Mouse (Mus musculus) urinary bladder, adult 2 months (tissue): ENCODE measurements around the gene Lingo4. TPM values are rescaled to one million over a fixed set of nuclear protein-coding genes. Genes with fewer than 3 reads are reported as not detected.

Experiments
- DNase-seq: peaks from one replicate; pipeline ENCODE4 v3.0.0; 2022; ENCODE audit warnings: low spot score
- polyA plus RNA-seq: library from polyadenylated mRNA; depleted of rRNA; stranded (reverse); fragments of >200 nt; gene quantifications from 2 replicates; pipeline ENCODE4 v1.2.3, GENCODE M21; 2012

The Lingo4 gene
- polyA plus RNA-seq, 1 experiment: 0.10 TPM

- DNase-seq: no peak
Observed at GRCm38 (mm10) chr3:94387391-94387790, 10.9 kb upstream of the Lingo4 start.

DNA sequence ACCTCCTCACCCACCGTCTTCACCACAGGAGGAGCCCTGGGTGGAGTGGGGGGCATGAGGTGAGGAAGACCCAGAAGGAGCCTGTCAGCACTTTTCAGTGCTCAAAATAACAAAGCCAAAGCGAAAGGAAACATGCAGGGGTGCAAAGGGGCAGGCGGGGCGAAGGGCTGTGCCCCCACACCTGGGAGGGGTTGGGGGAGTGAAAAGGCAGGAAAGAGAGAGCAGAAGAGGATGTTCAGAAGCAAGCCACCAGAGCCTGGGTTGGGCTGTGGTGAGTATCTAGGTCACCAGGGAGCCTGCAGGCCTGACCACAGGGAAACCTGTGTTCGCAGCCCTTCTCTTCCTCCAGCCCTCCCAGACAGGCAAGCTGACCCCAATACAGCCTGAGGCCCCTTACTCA, 10.3 kb upstream of the Lingo4 start:
- DNase-seq: no peak

DNA sequence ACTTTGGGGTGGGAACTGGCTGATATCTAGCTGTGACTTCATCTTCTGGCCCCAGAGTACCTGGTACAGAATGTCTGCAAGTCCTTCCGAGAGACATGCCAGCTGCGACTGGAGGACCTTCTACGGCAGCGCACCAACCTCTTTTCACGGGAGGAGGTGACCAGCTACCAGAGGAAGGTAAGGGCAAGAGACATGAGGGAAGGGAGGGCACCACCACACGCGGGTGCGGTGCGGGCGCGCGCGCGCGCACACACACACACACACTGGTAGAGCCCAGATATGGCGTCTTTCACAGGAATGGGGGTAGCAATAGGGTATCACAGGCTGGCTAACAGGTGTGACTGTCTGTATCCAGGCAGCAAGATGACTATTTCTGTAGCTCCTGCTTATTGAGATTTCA, 8.9 kb upstream of the Lingo4 start:
- no peak for DNase-seq

DNA sequence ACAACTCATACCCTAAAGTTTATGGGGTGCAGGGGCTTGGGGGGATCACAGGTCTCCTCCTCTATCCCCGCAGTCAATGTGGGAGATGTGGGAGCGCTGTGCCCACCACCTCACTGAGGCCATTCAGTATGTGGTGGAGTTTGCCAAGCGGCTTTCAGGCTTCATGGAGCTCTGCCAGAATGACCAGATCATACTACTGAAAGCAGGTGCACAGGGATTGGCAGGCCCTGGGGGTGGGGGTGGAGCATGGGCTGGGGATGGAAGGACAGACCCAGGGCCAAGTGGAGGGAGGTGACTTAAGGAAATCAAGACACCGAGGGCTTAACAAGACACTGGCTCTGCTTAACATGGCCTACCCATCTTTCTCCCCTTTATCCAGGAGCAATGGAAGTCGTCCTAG, 7.3 kb upstream of the Lingo4 start:
- DNase-seq: no peak

GRCm38 (mm10) chr3:94392128-94392527, 6.2 kb upstream of the Lingo4 start:
- no peak for DNase-seq

GRCm38 (mm10) chr3:94393049-94393448, 5.3 kb upstream of the Lingo4 start:
- DNase-seq: peak; percentile 10

DNA sequence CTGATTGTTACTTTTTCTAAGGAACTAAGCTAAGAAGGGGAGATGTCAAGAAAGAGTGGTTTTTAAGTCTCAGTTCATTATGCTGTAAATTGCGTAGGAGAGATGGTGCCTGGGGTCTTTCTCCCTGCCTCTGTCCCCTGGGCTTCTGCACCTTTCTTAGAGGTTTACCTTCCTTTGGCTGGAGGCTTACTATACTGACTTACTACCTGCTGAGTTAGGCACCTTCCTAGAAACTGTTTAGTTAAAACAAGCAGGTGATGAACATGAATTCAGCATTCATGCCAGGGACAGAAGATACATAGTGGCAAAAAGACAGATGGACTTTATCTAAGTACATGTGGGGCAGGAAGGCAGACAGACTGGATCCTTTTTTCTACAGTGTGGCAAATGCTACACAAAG, 2.0 kb upstream of the Lingo4 start:
- no peak for DNase-seq

DNA sequence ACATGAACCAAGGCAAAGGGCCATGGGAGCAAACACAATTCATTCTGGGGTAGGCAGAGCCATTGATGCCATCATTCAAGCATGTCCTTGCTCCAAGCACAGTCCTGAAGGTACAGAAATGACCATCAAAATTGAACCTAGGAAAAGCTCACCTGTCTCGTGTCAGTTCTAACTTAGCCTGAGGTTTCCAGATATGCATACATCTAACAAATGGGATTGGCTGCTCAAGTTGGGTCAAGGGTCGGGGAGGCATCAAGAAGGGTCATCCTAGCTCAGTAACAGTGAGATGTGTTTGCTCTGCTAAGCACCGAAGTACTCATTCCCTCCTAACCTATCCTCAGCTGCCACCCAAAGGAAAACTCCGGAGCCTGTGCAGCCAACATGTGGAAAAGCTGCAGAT, 1.5 kb upstream of the Lingo4 start:
- DNase-seq: no peak

DNA sequence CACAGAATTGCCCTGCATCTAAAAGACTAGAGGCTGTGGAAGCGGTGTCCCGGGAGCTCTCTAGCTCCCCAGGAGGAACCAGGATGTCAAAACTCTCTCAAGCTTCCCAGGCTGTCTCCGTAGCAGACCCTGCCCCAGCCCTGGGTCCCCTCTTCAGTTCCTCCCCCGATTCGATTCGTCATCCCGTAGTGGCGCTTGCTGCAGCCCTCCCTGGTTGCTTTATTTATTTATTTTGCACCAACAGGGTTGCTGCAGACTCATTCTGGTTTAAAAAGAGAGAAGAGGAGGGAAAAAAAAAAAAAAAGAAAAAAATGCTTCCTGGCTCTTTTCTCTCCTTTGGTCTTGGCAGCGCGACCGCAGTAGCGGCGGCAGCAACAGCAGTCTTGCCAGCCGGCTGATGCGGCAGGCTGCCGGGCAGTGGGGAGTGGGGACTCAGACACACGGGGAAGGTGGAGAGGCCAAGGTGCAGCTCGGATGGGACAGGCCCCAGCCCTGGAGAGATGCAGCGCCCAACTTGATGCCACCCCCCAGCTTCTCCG, 695 bp downstream of the Lingo4 start:
- DNase-seq: no peak

GRCm38 (mm10) chr3:94399663-94400310, 1.5 kb downstream of the Lingo4 start:
- DNase-seq: no peak

DNA sequence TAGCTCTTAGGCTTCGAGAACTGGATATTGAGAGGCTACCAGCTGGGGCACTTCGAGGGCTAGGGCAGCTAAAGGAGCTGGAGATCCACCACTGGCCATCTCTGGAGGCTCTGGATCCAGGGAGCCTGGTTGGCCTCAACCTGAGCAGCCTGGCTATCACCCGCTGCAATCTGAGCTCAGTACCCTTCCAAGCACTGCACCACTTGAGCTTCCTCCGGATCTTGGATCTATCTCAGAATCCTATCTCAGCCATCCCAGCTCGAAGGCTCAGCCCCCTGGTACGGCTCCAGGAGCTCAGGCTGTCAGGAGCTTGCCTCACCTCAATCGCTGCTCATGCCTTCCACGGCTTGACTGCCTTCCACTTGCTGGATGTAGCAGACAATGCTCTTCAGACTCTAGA, 4.1 kb downstream of the Lingo4 start:
- no peak for DNase-seq

DNA sequence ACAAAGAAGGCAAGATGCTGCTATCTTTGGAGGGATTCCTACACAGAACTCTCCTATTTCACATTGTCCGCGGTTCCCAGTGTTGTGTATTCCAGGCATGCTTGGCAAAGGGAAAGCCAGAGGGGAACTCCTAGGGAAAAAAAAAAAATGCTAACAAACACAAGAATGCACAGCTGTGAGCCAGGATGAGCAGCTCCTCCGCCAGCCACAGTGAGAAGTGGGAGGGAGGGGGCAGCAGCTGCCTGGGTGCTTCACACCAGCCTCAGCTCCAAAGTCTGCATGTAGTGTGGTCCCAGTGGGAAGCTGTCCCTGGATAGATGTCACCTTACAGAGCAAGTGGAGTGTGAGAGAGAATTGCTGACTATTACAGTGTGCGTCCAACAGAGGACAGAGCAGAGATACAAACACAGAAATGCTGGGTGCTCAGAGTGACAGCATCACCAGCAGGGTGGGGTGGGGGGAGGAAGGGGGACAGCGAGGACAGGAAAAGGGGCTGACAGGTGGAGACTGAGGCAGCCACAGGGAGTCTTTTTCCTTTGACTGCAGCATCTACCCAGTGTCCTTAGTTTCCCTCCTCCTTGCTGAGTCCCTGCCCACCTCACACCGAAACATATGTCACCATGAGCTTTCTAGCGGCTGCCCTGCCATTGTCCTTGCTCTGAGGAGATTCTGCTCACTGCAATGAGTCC, 6.2 kb downstream of the Lingo4 start:
- no peak for DNase-seq

- no peak for DNase-seq
Observed at GRCm38 (mm10) chr3:94405561-94405960, 7.2 kb downstream of the Lingo4 start.

DNA sequence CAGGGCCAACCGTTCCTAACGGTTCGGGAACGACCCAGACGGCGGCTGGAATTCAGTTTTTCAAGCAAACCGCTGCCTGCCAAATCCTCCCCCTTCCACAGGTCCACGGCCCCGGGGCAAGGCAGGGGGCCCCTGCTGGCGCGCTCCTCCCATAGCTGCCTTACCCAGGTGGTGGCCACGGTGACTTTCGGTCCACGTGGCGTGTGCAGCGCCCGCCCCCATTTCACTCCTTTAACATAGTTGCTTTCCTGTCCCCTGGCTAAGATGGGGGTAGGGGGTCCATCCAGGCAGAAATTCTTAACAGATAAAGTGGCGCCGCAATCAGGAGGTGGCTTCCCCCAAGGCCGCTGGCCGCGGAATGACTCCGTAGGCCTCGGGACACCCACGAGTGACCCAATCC, 14.2 kb downstream of the Lingo4 start:
- DNase-seq: no peak

GRCm38 (mm10) chr3:94413031-94413679, 14.8 kb downstream of the Lingo4 start, which contains the start of gene Tdrkh:
Gene Tdrkh (plus strand): TSS chr3:94413273.
- peak; percentile 84 for DNase-seq

- DNase-seq: no peak
Observed at GRCm38 (mm10) chr3:94430980-94431379, 32.7 kb downstream of the Lingo4 start.

- no peak for DNase-seq
Observed at GRCm38 (mm10) chr3:94434305-94434704, 36.0 kb downstream of the Lingo4 start.

DNA sequence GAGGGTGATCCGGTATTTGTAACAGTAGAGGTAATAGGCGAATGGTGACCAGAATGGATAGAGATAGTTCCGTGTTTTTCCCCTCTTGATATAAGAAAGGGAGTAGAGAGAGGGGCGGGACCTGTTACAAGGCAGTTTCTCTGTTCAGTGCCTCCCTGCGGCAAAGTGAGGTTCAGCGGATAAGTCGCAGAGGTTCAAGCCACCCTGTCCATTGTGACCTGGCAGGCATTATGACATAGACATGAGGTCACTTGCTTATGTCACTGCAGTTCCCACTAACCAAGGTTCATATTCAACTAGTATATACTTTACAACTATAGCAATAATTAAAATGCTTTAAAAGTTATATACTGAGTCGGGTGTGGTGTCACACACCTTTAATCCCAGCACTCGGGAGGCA, 38.1 kb downstream of the Lingo4 start:
- DNase-seq: no peak

DNA sequence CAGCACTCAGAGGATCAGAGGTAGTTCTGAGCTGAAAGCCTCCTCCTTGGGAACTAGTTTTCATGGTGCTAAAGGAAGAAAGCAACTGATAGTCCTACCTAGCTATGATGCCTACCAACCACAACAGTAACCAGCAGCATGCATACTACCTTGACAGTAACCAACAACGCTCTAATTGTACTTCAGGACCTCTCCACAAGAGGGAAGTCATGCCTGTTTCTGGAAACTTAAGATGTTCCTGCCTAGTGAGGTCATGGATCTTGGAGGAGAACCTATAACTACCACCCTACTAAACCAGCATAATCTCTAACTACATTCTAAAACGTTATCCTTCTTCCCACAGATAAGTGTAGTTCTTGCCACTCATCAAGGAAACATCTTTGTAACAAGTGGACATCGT, 42.9 kb downstream of the Lingo4 start:
- DNase-seq: no peak

- peak; percentile 92 for DNase-seq
Observed at GRCm38 (mm10) chr3:94442951-94443596, 44.8 kb downstream of the Lingo4 start, which contains the start of gene Mrpl9. Gene Mrpl9 (plus strand): TSS chr3:94443318.

- DNase-seq: no peak
Observed at GRCm38 (mm10) chr3:94443597-94443964, 45.3 kb downstream of the Lingo4 start, which contains the start of gene Oaz3. Gene Oaz3 (minus strand): TSS chr3:94443915.

DNA sequence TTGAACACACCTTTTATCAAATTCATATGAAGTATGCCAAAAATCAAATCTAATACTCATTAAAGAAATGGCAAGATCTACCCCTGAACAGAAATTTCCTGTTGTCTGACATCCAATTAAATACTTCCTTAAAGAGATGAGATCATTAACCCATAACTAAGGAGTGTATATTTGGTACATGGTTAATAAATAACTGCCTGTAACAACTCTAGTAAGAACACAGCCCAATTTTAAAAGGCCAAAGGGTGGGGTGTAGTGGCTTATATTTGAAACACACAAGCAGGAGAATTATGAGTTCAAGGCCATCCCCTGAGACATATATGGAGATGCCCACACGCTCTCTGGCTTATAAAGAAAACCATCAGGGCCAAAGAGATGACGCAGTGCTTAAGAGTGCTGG, 51.1 kb downstream of the Lingo4 start:
- DNase-seq: no peak
